Mouse (Mus musculus): Measurements from ENCODE around the gene Cd63.

DNA sequence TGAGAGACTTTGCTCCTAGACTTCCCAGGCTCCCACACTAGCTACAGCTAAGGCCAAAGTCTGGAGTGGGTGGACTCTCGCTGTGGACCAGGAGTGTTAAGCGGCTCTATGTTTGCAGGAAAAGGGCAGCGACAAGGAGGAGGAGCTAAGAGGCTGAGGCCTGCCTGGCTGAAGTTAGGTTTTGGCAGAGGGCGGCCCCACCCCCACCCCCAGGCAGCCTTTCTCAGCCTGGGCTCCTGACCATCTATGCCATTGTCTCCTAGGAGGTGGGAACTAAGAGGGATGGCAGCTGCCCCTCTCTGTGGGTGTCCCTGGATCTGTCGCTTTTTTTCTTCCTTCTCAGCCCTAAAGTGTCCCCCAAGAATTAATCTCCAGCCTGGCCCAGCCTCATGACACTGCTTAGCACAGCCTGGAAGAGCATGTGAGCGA lies 18.4 kb downstream of the Cd63 start:
- no peak for TF ChIP-seq TAL1 (conservative IDR thresholded peaks at IDR 0.05; ENCODE audit: low read depth, low read length)
- no peak for TF ChIP-seq CTCF (IDR thresholded peaks at IDR 0.05; ENCODE audit: low read depth, low read length)
